Mouse (Mus musculus) left cerebral cortex, postnatal 10 days (tissue): ENCODE results near the gene Nmrk2. TPM values are rescaled to one million over a fixed set of nuclear protein-coding genes. Genes with fewer than 3 reads are reported as not detected.
"Not testable (repeated sequence)": the region's sequence is repeated elsewhere in the genome, so short reads cannot be mapped to it uniquely, and the experiment has no call there.

Experiments
- DNase-seq, 2 experiments: peaks; one replicate each; pipeline ENCODE4 v3.0.0; 2021 to 2022; ENCODE audit warnings: low spot score in 2 of 2, mixed read lengths in 1 of 2; ENCODE audit errors: extremely low spot score in 1 of 2
- intact Hi-C: fragments of 180-260 bp; cut with DNase I; formaldehyde crosslinking; loops from one replicate; pipeline ENCODE4 v1.15.1; 2025
- total RNA-seq, 2 experiments: library from RNA; stranded (reverse); gene quantifications; 2 replicates each; pipeline ENCODE4 v1.2.3; 2021

The Nmrk2 gene
- total RNA-seq, 2 experiments from 2014 or later = not detected

DNA sequence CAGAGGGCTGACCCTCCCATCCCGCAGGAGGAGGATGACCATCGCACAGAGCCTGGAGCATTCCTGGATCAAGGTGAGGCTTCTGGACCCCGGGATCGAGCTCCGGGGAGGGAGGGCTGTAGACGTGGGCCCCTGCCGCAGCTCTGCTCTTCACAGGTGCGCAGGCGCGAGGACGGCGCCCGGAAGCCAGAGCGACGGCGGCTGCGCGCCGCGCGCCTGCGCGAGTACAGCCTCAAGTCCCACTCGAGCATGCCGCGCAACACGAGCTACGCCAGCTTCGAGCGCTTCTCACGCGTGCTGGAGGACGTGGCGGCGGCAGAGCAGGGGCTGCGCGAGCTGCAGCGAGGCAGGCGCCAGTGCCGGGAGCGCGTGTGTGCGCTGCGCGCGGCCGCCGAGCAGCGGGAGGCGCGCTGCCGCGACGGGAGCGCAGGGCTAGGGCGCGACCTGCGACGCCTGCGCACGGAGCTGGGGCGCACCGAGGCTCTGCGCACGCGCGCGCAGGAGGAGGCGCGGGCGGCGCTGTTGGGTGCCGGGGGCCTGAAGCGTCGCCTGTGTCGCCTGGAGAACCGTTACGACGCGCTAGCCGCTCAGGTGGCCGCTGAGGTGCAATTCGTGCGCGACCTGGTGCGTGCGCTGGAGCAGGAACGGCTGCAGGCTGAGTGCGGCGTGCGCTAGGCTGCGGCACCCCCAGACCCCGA lies 9.4 kb downstream of the Nmrk2 start:
- intact Hi-C loops = no loop called here
- DNase-seq = peak; percentile 83 to 90

DNA sequence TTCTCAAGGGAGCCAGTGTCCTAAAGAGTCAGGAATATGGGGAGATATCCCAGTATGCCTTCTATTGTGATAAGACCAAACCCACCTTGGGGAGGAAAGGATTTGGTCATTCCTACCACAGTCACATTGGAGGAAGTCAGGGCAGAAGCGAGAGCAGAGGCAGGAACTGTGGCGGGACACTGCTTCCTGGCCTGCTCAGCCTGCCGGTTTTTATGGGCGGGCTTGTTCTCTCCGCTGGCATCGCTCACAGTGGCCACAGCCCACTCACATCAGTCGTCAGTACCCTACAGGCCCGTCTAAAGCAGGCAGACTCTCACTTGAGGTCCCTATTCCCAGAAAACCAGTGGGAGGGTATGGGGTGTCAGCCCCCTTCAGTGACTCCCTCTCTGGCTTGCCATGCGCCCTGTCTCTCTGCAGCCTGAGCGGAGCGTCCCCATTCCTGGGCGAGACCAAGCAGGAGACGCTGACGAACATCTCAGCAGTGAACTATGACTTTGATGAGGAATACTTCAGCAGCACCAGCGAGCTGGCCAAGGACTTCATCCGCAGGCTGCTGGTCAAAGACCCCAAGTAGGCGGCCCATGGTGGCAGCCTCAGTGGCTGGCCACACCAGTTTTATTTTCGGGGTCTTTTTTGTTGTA lies 10.4 kb downstream of the Nmrk2 start:
- intact Hi-C loops = no loop called here
- no peak for DNase-seq

DNA sequence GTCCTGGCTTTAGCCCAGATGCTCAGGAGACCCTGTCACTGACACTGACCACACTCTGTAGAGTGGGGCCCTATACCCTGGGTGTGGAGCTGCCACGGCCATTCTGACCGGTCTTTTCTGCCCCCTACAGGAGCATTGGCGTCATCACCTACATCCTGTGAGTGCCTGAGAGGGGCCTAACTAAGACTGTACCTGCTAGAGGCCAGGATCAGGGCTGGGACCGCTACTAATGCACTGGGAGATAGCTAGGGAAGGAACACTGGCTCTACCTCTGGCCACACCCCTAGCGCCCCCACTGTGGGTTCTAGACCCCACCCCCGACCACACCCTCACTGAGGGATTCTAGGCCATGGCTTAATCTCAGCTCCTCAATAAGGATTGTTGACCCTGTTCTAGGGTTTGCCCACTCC lies 10.9 kb downstream of the Nmrk2 start:
- DNase-seq = no peak
- intact Hi-C loops = no loop called here

DNA sequence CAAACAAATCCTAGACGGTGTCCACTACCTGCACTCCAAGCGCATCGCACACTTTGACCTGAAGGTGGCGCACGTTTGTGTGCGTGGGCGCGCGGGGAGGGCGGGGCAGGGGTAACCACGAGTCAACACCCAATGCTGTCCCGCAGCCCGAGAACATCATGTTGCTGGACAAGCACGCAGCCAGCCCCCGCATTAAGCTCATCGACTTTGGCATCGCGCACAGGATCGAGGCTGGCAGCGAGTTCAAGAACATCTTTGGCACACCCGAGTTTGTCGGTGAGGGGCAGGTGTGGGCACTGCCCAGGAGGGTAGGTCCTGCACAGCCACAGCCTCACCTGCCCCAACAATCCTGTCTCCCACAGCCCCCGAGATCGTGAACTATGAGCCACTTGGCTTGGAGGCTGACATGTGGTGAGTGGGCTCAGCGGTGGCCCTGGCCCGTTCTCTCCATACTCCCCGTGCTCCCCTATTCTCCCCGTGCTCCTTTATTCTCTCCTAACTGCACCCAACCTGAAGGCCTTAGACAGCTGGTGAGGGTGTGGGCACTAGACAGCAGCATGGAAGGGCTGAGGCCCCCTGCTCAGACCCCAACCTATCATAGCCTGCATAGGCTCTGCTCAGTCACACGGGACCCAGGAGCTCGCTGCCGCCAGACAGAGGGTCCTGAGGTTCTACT lies 11.5 kb downstream of the Nmrk2 start:
- no peak for DNase-seq

DNA sequence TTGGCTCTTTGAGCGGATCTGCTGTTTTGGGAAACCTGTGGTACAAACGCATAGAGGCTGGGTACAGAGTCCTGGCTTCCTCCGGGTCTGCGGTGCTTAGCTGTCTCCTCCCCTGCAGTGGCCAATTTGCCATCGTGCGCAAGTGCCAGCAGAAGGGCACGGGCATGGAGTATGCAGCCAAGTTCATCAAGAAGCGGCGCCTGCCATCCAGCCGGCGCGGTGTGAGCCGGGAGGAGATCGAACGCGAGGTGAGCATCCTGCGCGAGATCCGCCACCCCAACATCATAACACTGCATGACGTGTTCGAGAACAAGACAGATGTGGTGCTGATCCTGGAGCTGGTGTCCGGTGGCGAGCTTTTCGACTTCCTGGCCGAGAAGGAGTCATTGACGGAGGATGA lies 12.0 kb downstream of the Nmrk2 start:
- no peak for DNase-seq
- intact Hi-C loops = no loop called here

More for the DNA sequence above, 11.5 kb downstream of the Nmrk2 start:
- intact Hi-C loops = no loop called here

DNA sequence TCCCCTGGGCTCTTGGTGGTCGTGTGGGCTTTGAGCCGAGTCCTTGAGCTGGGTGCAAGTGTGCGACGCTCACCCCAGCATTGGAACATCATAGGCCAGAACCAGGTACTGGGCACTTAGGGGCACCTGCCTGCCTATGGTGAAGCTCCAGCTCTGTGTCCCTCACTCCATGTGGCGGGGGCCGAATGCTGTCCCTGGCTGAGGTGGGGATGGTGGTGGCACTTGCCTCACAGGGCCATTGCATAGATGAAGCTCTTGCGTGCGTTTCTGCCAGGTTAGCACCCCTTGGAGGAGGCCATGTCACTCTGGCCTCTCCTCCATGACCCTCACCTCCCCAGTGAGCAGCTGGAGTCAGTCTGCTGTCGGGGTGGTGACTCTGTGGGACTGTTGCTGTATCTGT lies 14.7 kb downstream of the Nmrk2 start:
- DNase-seq = no peak
- intact Hi-C loops = no loop called here

DNA sequence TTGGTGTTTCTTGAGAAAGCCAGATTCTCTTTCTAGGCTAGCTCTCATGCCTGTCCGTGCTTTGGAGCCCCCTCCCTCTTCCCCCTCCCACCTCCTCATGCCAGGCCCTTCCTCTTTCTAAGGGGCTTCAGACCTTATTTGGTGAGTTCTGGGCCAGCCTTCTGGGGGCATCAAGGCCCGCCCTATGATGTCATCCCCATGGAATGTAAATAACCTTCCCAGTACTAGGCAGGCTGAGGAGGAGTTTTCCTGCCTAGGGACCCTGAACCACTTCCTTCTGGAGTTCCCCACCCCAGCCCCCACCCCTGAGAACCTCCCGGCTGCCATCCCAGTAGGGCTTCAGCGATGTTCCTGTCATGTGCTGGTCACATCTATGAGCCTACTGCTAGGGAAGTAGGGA lies 17.1 kb downstream of the Nmrk2 start:
- DNase-seq = no peak
- intact Hi-C loops = no loop called here

DNA sequence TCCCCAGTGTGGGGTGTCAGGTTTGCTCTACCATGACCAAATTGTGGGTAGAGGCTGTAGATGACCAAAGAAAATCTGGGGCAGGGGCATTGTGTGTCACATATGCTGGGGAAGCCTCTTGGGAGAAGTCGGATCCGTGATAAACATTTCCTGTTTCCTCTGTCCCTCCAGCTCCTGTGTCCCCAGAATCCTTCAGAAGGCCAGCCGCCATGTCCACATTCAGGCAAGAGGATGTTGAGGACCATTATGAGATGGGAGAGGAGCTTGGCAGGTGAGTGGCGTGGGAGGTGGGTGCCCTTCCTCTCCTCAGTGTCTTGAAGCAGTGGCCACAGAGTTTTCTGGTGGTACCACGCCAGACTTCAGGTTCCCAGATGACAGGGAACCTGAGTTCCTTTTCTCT lies 18.0 kb downstream of the Nmrk2 start, which contains the start of gene 4930442H23Rik:
Gene 4930442H23Rik, minus strand, starts transcription at position 45 of the 400 bp plus-strand sequence.
- intact Hi-C loops = no loop called here
- DNase-seq = no peak

DNA sequence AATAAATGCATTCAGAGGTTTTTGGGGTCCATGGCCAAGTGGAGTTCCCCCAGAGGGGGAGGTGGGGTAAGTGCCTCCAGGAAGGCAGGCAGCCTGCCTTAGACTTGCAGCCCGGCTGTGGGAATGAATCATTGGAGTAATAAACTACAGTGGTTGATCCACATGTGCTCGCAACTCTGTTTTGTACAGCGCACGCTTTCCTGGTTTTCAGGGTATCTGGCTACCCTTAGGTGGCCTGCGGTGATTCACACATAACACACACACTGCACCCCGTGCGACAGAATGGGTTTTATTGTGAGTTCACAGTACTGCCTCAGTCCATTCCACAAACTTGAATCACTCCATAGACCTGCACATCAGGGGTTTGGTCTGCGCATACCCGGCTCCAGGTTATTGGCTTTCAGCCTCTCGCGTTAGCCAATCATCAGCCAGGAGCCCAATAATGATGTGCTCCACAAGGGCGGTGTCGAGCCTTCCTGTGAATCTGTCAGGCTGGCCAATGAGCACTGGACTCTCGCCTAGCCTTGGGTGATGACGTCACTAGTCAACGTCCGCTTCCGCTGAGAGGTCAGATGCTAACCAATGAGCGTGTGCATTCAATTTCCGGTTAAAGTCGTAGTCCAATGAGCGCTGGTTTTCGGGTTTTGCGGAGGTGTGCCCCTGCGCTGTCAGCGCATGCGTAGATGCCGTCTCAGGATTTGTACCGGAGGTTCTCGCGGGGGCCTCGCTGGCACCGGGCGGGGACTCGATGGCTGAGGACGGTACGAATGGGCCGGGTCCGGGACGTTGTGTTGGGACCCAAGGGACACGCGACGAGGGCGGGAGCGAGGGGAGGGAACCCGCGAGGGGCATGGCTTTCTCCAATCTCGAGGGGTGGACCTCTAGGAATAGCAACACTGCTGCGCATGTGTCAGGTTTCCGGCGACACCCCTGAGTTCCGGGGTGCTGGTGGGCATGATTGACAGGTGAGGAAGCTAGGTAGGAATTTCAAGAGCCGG lies 19.2 kb downstream of the Nmrk2 start, which contains the start of gene Dapk3:
Gene Dapk3, plus strand, starts transcription at position 670 of the 998 bp plus-strand sequence.
- intact Hi-C loops = no loop called here
- DNase-seq = peak; percentile 97 to 99

DNA sequence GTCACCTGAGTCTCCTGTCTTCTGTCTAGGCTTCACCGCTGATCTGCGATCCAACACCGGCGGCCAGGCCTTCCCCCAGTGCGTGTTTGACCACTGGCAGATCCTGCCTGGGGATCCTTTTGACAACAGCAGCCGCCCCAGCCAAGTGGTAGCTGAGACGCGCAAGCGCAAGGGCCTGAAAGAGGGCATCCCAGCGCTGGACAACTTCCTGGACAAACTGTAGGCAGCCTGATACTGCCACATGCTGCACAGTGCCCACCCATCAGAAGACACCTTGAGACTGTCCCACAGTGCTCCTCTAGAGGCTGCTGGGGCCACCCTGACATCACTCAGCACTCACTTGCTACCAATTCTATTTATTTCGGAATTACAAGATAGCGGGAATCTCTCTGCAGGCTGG lies 20.0 kb downstream of the Nmrk2 start:
- DNase-seq, intact Hi-C loops: not testable (repeated sequence)

DNA sequence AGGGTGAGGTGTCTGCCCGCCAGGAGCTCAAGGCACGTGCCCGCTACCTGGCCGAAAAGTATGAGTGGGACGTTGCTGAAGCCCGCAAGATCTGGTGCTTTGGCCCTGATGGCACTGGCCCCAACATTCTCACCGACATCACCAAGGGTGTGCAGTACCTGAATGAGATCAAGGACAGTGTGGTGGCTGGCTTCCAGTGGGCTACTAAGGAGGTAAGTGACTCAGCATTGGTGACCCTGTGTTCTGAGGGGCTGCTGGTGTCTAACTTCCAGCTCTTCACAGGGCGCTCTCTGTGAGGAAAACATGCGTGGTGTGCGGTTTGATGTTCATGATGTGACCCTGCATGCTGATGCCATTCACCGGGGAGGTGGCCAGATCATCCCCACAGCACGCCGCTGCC lies 20.9 kb downstream of the Nmrk2 start:
- intact Hi-C loops = no loop called here
- DNase-seq = no peak

DNA sequence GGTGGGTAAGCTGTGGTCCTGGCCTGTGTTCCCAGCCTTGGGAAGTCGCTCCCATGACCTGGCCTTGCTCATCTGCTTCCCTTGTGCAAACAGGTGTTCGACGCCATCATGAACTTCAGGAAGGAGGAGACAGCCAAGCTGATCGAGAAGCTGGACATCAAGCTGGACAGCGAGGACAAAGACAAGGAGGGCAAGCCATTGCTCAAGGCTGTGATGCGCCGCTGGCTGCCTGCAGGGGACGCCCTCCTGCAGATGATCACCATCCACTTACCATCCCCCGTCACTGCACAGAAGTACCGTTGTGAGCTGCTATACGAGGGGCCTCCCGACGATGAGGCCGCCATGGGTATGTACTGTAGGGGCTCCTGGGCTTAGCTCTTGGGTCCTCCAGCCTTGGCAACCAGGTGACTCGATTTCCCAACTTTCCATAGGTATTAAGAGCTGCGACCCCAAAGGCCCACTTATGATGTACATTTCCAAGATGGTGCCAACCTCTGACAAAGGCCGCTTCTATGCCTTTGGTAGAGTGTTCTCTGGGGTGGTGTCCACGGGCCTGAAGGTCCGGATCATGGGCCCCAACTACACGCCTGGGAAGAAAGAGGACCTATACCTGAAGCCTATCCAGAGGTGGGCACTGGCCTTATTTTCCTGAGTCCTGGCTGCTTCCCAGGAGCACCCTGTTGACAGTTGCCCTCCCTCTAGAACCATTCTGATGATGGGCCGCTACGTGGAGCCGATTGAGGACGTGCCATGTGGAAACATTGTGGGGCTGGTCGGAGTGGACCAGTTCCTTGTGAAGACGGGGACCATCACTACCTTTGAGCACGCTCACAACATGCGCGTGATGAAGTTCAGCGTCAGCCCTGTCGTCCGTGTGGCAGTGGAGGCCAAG lies 22.2 kb downstream of the Nmrk2 start:
- DNase-seq = peak in 1 of 2 experiments; percentile 34
- intact Hi-C loops = no loop called here

DNA sequence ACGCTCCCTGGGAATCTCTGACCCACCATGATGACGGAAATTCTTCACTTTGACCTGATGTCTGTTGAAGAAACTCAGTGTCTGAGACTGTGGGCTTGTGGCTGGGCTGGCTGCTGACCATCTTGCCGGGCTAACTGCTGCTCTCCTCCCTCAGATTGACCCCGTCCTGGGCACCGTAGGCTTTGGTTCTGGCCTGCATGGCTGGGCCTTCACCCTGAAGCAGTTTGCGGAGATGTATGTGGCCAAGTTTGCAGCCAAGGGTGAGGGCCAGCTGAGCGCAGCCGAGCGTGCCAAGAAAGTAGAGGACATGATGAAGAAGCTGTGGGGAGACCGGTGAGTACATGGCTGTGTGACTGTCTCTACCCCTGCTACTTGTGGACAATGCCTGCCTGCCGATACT lies 22.9 kb downstream of the Nmrk2 start:
- no peak for DNase-seq
- intact Hi-C loops = no loop called here

DNA sequence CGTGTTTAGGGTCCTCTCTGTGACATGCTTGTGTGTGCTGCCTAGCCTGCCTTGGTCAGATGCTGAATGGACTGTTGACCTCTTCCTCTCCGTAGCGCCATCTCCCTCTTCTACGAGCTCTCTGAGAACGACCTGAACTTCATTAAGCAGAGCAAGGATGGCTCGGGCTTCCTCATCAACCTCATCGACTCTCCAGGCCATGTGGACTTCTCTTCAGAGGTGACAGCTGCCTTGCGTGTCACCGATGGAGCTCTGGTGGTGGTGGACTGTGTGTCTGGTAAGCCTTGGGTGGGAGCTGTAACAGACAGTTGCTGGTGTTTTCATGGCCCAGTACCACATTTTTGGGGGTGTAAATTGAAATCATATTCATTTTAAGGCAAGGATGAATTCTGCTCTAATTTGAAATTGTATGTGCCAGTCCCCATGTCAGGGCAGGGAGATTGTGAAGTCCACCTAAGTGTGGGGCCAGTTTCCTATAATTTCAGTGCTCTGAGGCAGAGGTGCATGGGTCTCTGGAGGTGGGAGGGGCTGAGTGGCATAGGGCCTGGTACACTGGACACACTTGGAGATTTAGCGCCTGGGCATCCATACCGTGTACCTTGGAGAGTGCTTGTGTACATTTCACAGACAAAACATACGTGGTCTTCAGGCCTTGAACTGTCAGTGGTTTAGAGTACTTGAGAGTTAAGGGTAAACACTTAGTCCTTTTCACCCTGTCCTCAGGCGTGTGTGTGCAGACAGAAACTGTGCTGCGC lies 23.7 kb downstream of the Nmrk2 start:
- intact Hi-C loops = no loop called here
- DNase-seq = no peak

DNA sequence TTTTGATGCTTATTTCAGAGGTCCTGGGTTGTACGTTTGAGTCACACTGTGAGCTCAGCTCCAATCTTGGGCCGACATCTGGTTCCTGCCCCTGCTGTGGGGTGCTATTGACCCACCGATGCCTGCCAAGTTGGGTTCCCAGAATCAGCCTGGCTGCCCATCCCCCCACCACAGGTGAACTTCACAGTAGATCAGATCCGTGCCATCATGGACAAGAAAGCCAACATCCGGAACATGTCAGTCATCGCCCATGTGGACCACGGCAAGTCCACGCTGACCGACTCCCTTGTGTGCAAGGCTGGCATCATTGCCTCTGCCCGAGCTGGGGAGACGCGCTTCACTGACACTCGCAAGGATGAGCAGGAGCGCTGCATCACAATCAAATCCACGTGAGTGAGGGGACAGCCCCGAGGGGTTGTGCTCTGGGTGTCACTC lies 24.3 kb downstream of the Nmrk2 start:
- intact Hi-C loops = no loop called here
- peak in 1 of 2 experiments; percentile 75 for DNase-seq

DNA sequence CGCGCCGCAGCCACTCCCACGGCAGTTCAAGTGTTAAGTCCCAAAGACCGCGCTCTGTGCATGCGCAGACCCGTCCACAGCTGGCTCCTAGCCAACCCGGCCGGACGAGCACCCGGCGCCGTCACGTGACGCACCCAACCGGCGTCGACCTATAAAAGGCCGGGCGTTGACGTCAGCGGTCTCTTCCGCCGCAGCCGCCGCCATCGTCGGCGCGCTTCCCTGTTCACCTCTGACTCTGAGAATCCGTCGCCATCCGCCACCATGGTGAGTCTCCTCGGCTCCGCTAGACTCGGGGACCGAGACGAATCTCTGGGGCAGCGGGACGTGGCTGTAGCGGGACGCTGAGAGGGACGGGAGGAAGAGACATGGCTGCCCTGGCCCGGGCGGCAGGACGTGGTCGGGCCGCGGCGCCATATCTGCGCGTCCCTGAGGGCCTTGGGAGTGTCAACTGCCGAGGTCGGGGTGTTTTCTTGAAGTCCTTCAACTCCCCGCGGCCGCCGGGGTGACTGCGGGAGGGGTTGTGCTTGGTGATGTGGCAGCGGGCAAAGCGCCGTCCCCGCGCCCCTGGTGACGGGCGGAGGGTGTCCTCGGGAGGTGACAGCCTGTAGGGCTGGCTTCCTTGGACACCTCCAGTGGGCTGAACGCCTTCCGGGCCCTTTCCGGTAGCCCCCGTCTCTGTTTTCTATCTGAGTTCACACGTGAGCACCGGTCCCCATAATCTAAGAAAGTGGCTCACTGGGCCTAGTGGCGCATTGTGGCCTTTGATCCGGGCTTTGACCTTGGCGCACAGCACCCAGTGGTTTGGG lies 25.2 kb downstream of the Nmrk2 start, which contains the start of gene Eef2:
Gene Eef2, plus strand, starts transcription at position 166 of the 806 bp plus-strand sequence.
- intact Hi-C loops = no loop called here
- peak; percentile 98 to 100 for DNase-seq
